Mouse (Mus musculus): ENCODE data around the gene Aco1.

- TF ChIP-seq CTCF (IDR thresholded peaks at IDR 0.05; ENCODE audit: extremely low read depth, insufficient read depth, low read length) (no peak), POLR2A (IDR thresholded peaks at IDR 0.05; ENCODE audit: extremely low read depth, insufficient read depth, low read length) (no peak)
These were observed 77.6 kb downstream of the Aco1 start for GRCm38 (mm10) chr4:40220437-40220836.

Measured in cortical plate, adult 2 months (tissue).